ENCODE assay signal across 34 mouse cellular contexts in genomic region chr10:117510224-117510486, GRCm38 (mm10).
"Had no signal": no experiment of that assay in that cellular context is flagged by ENCODE, and none has a peak within 500 bp of the region (broad histone marks: within the 10 kb centered on the region; RNA-seq: fewer than 3 reads in every experiment).

No protein-coding gene starts in this region.

- DNase-seq: heart, postnatal 10 days; heart, postnatal 14 days; heart, postnatal 36 days; heart, postnatal 4 days; kidney, adult 11 months; kidney, adult 18-20 months; kidney, adult 2 months; kidney, adult 8-10 months; kidney, adult 9 months; kidney, postnatal 10 days; kidney, postnatal 14 days; kidney, postnatal 25 days; kidney, postnatal 36 days; kidney, postnatal 4 days; layer of hippocampus, adult 9-11 months; layer of hippocampus, postnatal 36 days had no signal

- H3K27me3 ChIP-seq: heart, embryonic 13.5 days; heart, embryonic 15.5 days; hindbrain, embryonic 12.5 days; hindbrain, embryonic 13.5 days; hindbrain, embryonic 15.5 days; intestine, embryonic 15.5 days; kidney, embryonic 15.5 days had no signal

- H3K36me3 ChIP-seq: heart, embryonic 13.5 days; heart, embryonic 15.5 days; hindbrain, embryonic 10.5 days; hindbrain, embryonic 12.5 days; hindbrain, embryonic 13.5 days; hindbrain, embryonic 15.5 days; intestine, embryonic 15.5 days; kidney, embryonic 15.5 days had no signal

- H3K4me1 ChIP-seq: heart, embryonic 13.5 days; heart, embryonic 15.5 days; hindbrain, embryonic 10.5 days; hindbrain, embryonic 12.5 days; hindbrain, embryonic 13.5 days; hindbrain, embryonic 15.5 days; intestine, embryonic 15.5 days; kidney, embryonic 15.5 days had no signal

- H3K4me3 ChIP-seq: heart, embryonic 13.5 days; heart, embryonic 15.5 days; hindbrain, embryonic 10.5 days; hindbrain, embryonic 12.5 days; hindbrain, embryonic 13.5 days; hindbrain, embryonic 15.5 days; intestine, embryonic 15.5 days; kidney, embryonic 15.5 days; layer of hippocampus, adult 2 months; left cerebral cortex, adult 2 months had no signal

- H3K4me2 ChIP-seq: heart, embryonic 11.5 days; heart, embryonic 13.5 days; heart, embryonic 15.5 days; hindbrain, embryonic 12.5 days; hindbrain, embryonic 13.5 days; hindbrain, embryonic 14.5 days; hindbrain, embryonic 15.5 days; intestine, embryonic 15.5 days; kidney, embryonic 15.5 days had no signal

- H3K9me3 ChIP-seq: heart, embryonic 15.5 days; hindbrain, embryonic 13.5 days; hindbrain, embryonic 15.5 days; intestine, embryonic 15.5 days; kidney, embryonic 15.5 days had no signal

- H3K9ac ChIP-seq: heart, embryonic 13.5 days; heart, embryonic 15.5 days; hindbrain, embryonic 12.5 days; hindbrain, embryonic 13.5 days; hindbrain, embryonic 14.5 days; hindbrain, embryonic 15.5 days; intestine, embryonic 15.5 days; kidney, embryonic 15.5 days had no signal

- ATAC-seq: hindbrain, embryonic 16.5 days; hindbrain, postnatal 0 days; inflammation-experienced regulatory T-cells, adult 6 months; intestine, embryonic 15.5 days; intestine, embryonic 16.5 days; intestine, postnatal 0 days had no signal

- H3K27ac ChIP-seq: heart, embryonic 13.5 days; heart, embryonic 15.5 days; hindbrain, embryonic 10.5 days; hindbrain, embryonic 12.5 days; hindbrain, embryonic 13.5 days; hindbrain, embryonic 14.5 days; hindbrain, embryonic 15.5 days; hindbrain, postnatal 0 days; intestine, embryonic 15.5 days; kidney, embryonic 15.5 days; kidney, postnatal 0 days; layer of hippocampus, adult 2 months; left cerebral cortex, adult 2 months had no signal
